Mouse (Mus musculus): ENCODE measurements around the gene Fbxw2.
"Not testable (repeated sequence)": the region's sequence is repeated elsewhere in the genome, so short reads cannot be mapped to it uniquely, and the experiment has no call there.

Gene Fbxw2

DNA sequence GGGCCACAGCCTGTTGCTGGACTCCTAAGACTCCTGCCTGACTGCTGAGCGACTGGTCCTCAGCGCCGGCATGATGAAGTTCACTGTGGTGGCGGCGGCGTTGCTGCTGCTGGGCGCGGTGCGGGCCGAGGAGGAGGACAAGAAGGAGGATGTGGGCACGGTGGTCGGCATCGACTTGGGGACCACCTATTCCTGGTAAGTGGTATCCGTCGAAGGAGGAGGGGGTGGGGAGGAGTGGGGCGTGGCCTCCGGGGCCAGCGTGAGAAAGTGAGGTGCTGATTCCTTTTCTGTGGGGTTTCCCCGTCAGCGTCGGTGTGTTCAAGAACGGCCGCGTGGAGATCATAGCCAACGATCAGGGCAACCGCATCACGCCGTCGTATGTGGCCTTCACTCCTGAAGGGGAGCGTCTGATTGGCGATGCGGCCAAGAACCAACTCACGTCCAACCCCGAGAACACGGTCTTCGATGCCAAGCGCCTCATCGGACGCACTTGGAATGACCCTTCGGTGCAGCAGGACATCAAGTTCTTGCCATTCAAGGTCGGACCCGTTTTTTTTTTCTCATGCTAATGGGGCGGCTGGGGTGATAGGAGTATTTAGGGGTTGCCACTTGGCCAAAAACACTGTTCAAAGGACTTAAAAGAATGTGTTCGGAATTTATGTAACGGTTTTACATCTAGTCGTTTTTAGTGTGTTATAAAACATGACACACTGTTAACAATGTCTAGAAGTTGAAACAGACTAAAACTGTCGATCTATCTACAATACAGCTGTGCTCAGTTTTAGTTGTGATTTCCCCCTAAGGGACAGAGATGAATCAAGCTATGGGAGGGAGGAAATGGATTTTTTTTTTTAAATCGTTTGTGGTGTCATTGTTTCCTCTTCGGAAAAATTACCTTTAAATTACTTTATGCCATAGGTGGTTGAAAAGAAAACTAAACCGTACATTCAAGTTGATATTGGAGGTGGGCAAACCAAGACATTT, 53.6 kb downstream of the Fbxw2 start:
- peak; percentile 42 for DNase-seq (ENCODE audit: low spot score)

DNA sequence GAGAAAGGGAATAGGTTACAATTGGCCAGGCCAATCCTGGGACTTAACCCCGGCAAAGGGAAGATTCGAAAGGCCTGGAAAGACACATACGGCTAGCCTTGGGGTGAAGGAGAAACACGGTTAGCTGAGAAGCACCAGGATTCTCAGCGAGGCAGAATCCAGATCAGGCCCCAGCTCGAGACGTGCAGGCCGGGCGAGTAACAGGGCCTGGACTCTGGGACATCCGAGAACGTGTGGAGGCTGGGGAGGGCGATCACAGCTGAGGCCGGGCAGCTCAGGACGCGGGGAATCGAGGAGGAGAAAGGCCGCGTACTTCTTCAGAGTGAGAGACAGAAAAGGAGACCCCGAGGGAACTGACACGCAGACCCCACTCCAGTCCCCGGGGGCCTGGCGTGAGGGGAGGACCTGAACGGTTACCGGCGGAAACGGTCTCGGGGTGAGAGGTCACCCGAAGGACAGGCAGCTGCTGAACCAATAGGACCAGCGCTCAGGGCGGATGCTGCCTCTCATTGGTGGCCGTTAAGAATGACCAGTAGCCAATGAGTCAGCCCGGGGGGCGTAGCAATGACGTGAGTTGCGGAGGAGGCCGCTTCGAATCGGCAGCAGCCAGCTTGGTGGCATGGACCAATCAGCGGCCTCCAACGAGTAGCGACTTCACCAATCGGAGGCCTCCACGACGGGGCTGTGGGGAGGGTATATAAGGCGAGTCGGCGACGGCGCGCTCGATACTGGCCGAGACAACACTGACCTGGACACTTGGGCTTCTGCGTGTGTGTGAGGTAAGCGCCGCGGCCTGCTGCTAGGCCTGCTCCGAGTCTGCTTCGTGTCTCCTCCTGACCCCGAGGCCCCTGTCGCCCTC, 54.5 kb downstream of the Fbxw2 start, which contains the start of gene Hspa5:
Hspa5 (plus strand) TSS at position 603 of the 859 bp plus-strand sequence.
- DNase-seq (ENCODE audit: low spot score) = peak; percentile 99

DNA sequence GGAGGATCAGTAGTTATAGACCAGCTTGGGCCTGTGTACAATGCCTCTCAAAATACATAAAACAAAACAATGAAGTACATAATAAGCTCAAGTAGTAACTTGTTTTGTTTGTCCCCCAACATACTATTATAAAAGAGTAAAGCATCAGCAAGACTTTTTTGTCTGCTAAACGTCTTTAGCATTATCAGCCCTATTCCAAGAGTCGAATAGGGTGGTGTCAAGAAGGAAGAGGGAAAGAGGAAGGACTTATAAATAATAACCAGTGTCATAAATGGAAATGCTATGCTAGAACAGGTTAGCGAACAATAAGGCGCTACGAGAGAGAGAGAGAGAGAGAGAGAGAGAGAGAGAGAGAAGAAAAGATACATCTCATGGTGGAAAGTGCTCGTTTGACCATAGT, 55.2 kb downstream of the Fbxw2 start:
- DNase-seq (ENCODE audit: low spot score) = no peak

DNA sequence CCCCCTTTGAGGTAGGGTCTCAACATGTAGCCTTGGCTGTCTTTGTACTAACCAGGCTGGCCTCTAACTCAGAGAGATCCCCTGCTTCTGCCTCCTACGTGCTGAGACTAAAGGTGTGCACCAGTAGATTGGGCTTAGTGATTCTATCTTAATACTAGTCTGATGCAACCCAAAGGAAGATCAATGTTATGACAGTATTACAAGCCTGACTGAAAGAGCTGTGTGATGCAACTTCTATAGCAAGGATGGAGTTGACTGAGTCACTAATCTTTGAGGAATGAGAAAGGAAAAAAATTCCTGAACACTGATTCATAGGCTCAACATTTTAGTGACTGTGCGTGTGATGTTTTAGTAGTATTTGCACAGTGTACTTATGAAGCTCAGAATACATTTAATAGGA, 56.1 kb downstream of the Fbxw2 start:
- no peak for DNase-seq (ENCODE audit: low spot score)

DNA sequence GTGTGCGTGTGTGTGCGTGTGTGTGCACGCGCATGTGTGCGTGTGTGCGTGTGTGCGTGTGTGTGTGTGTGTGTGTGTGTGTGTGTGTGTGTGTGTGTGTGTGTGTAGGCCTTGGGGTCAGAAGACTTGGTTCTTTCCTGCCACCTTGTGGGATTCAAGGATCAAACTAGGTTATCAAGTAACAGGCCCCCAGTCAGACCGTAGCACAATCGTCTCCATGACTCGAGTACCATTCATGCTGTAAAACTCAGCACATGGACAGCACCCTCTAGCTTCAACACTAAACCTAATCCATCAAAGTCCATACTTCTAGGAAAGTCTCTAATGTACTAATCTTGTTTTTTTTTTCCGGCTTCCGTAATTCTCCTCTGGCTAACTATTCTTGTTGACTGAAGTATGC, 61.3 kb downstream of the Fbxw2 start:
- DNase-seq (ENCODE audit: low spot score) = no peak

DNA sequence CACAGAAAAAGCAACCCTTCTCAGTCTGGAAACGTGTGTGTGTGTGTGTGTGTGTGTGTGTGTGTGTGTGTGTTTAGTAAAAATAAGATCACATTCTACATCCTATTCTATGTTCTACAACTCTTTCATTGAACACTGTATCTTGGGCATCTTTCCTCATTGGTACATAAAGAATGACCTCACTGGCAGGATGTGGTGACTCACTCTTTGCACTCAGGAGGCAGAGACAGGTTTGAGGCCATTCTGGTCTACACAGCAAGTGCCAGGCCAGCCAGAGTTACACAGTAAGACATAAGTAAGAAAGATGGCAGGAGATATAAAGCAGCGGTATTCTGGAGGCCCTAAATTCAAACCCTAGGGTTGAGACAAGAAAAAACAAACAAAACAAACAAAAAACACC, 63.2 kb downstream of the Fbxw2 start:
- DNase-seq (ENCODE audit: low spot score) = no peak

DNA sequence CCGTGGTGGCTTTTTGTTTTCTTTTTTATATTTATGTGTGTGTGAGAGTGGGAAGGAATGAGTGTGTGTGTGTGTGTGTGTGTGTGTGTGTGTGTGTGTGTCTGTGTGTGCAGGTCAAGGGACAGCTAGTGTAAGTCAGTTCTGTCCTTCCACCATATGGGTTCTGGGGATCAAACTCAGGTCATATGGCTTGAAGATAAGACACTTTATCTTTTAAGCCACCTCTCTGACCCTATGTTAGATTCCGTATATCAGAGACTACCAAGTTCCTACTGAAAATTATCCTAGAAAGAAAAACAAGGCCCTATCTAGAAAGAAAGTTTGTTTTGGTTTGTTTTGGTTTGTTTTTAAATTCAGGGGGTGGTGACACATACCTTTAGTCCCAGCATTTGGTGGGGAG, 63.9 kb downstream of the Fbxw2 start:
- DNase-seq (ENCODE audit: low spot score) = no peak

DNA sequence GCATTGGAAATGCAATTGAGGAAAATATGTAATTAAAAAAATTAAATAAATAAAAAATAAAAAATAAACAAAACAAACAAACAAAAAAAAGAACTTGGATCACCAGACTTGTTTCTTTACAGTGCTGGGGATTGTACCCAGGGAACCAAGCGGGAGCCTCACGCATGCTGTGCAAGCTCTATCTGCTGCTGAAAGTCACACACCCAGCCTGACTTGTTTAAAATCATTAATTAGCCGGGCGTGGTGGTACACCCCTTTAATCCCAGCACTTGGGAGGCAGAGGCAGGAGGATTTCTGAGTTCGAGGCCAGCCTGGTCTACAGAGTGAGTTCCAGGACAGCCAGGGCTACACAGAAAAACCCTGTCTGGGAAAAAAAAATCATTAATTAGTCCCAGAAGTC, 64.8 kb downstream of the Fbxw2 start:
- DNase-seq (ENCODE audit: low spot score) = not testable (repeated sequence)

DNA sequence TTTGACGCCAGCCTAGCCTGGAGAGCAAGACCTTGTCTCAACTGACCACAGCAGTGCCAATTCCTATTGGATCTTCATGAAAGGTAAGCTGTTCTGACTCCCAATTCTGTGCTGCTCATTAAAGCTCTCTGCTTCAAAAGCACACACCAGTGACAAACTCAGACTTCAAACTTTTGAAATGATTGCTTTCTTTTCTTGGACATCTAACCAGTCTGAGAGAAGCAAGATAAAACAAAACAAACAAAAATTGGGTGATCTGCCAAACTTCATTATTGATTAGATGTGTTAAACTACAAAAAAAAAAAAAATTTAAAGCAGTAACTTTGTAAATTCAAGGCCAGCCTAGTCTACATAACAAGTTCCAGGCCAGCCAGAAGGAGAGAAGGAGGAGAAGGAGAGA, 68.8 kb downstream of the Fbxw2 start:
- DNase-seq (ENCODE audit: low spot score) = no peak

DNA sequence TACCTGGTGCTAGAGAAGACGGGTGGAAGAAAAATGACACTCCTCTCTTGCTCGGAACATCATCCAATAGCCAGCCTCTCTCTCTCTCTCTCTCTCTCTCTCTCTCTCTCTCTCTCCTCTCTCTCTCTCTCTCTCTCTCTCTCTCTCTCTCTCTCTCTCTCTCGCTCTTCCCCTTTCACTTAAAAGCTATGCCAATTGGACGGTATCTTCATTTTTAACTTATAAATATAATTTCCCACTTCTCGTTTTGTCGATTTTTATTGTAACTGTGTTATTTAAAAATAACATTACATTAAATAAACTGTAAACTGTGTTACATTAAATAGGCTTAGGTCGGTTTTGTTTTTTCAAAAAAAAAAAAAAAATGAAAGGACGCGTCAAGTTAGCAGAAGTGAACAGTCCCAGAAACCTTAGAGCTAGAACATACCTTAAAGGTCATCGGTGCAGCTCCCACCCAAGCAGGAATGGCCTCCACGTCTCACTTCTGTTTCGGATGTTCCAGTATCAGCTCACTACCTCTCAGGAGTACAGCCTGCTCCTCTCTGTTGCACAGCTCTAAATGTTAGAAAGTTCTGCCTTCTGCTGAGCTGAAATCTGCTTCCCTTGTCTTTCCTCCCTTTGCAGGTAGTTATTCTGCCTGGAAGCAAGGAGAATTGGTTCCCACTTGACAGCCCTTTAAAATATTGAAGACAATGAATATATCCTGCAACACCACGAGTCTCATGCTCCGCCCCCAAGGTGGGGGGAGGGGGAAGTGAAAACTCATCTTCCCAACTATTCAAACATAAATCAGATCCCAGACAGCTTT, 71.4 kb downstream of the Fbxw2 start, which contains the start of gene Gapvd1:
Gapvd1 (minus strand) TSS at position 682 of the 808 bp plus-strand sequence.
- no peak for DNase-seq (ENCODE audit: low spot score)
